Mouse (Mus musculus): ENCODE data around the gene Cfap298. TPM values are rescaled to one million over a fixed set of nuclear protein-coding genes. Genes with fewer than 3 reads are reported as not detected.

Cfap298 gene
- total RNA-seq, 2 experiments from 2014 or later, result 32.3 to 34.8 TPM

GRCm38 (mm10) chr16:90916040-90916481 lies 18.9 kb downstream of the Cfap298 start:
- peak; percentile 76 to 78 for DNase-seq

- DNase-seq, result peak; percentile 57
Measured at GRCm38 (mm10) chr16:90911766-90912165, 23.1 kb downstream of the Cfap298 start.

GRCm38 (mm10) chr16:90910855-90911533 lies 23.9 kb downstream of the Cfap298 start:
- DNase-seq, result no peak

GRCm38 (mm10) chr16:90907250-90907649 lies 27.7 kb downstream of the Cfap298 start:
- no peak for DNase-seq

DNA sequence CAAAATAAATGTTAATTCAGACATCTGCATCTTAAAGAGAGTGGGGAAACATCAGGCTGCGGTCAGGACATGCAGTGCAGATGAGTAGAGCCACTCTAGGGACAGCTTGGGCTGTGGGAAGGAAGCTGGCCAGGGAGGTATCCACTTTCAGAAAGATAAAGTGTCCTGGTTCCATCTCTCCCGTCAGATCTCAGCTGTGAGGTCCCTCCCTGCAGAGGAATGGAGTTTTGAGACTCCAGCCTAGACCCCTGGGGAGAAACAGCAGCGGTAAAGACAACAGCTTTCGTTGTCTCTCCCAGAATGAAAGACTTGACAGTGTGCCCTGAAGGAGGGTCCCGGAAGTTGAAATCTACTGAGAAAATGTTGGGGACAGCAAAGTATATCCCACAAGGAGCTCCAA lies 31.6 kb downstream of the Cfap298 start:
- no peak for DNase-seq

GRCm38 (mm10) chr16:90901364-90901763 lies 33.5 kb downstream of the Cfap298 start:
- DNase-seq, result no peak

DNA sequence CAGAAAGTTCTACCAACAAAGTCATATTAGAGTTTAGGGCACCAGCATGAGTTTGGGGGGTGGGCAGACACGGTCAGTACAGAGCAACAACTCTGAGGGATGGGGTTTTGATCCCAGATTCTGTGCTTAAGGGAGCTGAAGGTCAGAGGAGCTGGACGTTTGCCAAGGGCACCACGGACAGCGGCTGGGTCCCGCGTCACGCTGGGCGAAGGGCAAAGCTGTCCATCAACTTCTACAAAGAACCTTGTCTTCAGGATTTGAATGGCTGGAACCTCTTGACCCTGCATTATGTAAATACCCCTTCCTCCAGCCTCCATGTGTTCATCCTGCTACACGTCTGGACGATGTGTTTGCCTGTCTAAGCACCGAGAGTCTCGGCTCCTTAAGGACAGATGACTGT lies 35.4 kb downstream of the Cfap298 start:
- peak; percentile 85 to 88 for DNase-seq

DNA sequence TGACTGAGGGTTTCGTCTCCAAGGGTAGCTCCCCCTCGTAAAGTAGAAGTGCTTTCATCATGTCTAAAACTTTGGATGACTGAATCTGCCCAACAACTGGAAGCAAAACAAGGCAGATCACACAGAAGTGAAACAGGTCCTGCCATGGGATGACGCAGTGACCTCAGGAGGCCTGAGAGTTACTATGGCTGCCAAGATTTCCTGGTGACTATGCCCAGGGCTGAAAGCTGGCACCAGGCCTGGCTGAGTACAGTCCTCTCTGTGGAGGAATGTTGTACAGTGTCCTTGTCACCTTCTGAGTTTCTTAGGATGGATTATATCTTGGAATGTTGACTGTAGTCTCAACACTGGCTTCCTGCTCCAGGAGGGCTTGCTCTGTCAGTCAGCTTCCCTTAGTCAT lies 37.3 kb downstream of the Cfap298 start:
- peak; percentile 89 to 90 for DNase-seq

- DNase-seq, result no peak
Measured at GRCm38 (mm10) chr16:90893792-90894191, 41.1 kb downstream of the Cfap298 start.

GRCm38 (mm10) chr16:90893019-90893418 lies 41.9 kb downstream of the Cfap298 start:
- DNase-seq, result no peak

DNA sequence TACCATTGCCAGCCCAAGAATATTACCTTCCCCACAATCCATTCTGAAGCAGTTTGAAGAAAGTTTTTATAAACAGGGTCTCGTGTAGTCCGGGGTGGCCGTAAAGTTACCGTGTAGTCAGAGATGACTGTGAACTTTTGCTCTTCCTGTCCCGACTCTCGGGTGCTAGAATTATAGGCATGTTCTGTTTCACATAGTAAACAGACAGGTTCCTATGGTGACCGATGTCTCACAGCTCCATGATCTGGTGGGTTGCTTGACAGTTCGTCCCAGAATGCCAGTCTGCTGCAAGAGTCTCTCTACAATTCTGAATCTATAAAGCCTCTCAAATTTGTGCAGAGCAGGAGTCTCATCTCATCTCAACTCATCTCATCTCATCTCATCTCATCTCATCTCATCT lies 42.8 kb downstream of the Cfap298 start:
- no peak for DNase-seq

DNA sequence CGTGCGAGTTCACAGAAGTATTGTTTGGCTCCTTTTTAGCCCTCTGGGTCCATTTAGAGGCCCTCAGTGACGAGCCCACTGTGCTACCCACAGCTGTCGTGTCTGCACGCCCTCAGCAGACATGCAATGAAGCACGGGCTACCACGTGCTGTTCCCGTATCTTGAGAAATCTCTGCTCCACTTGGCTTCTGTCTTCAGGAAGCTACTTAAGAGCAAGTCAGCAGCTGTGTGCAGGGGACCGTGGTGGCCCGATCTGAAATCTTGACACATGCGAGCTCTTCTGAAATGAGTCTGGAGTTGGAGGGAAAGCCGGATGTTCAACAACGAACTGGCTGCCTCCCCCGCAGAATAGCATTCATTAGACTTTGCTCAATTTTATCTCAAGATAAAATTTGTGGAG lies 43.3 kb downstream of the Cfap298 start:
- DNase-seq, result no peak

GRCm38 (mm10) chr16:90890683-90891082 lies 44.2 kb downstream of the Cfap298 start:
- DNase-seq, result no peak

DNA sequence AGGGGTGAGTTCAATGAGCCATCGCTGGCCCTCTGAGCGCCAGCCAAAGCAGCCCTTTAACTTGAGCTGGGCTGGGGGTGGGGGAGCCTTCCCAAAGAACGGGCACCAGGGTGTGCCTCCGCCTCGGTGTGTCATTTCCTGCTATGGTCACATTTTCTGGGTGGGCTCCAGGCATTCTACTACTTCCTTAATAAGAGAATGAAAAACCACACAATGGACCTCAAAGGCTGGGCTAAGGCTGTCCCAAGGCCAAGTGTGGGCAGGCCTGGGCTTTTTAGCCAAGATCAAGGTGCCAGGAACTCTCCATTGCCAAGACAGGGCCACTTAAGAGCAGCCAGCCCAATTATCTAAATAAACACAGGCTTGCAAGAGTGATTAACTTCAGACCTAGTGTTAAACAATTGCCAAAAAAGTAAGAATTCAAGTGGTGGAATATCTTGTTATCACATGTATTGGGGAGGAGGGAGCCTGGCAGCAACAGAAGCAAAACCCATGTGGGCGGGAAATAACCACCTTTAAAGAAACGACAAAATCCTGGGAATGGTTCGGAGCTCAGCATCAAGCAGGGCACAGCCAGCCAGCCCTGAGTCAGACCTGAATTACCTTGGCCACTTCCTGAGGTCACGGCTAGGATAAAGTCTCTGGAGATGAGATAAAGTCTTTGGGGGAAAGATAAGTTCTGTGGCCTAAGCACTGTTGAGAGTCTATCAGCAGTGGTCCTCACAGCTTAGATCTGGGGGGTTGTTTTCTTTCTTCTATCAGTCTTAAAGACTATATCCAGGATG lies 48.9 kb downstream of the Cfap298 start:
- DNase-seq, result peak; percentile 47 to 56

DNA sequence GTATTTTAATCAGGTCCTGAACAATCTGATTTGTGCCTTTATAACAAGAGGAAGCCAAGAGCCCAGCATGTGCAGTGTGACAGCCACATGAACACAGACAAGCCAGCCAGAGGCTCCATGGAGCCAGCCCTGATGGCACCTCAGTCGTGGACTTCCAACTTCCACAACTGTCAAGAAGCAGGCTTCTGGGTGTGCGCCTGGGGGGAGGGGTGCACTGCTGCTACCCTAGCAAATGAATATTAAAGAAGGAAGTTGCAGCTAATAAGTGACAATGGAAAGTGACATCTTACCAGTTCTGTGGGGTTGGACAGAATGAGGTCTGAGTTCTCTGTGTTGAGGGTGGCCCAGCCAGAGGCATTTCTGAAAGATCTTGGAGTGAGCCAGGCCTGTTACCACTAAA lies 49.6 kb downstream of the Cfap298 start:
- no peak for DNase-seq

- DNase-seq, result peak; percentile 69 to 79
Measured at GRCm38 (mm10) chr16:90882501-90882977, 52.4 kb downstream of the Cfap298 start.

DNA sequence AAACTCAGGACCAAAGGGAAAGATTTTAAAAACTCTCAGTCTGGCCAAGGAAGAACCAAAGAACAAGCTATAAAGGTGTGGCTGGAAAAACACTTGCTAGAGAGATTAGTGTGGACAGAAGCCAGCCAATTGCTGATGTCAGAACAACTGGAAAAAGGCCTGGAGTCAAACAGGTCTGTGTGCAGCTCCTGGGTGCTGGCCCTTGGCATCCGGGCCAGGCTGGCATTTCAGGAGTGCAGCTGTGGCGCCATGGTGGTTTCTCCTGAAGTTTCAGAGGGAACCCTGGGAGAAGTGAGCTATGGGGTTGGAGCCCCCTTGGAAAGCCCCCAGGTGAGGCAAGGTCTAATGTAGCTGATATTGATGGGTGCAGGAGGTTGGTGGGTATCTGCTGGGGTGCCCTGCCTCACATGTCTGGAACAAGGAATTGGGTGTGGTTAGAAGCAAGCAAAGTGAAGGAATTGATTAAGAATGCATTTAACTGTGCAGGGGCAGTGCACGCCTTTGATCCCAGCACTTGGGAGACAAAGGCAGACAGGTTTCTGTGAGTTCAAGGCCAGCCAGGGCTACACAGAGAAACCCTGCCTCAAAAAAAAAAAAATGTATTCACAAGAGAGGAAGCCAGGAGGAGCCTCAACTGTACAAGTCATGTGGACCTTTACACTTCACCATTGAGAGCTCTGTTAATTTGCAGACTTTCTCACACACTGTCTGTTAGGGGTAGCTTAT lies 56.6 kb downstream of the Cfap298 start:
- no peak for DNase-seq

Small RNAs within 50 kb of the gene (microRNA-seq; reads per million reads assigned to microRNA genes)
- gene Gm22933, result not detected

Other genes starting within 250 kb of the Cfap298 start
- gene Mis18a, start 207.7 kb downstream of the Cfap298 start, total RNA-seq (2021), result 1 to 10 TPM; 5.9 to 9.6 TPM
- 100 to 1,000 TPM; 605 to 724 TPM for gene Mrap, start 196.9 kb downstream of the Cfap298 start, total RNA-seq (2021)
- gene Urb1, start 124.7 kb downstream of the Cfap298 start, total RNA-seq (2021), result 10 to 100 TPM; 13.0 to 18.7 TPM
- 1 to 10 TPM; 2.8 to 7.5 TPM for gene Eva1c, start 108.4 kb downstream of the Cfap298 start, total RNA-seq (2021)
- gene Synj1, start 76.2 kb upstream of the Cfap298 start, total RNA-seq (2021), result 10 to 100 TPM; 43.0 to 61.4 TPM
- 10 to 100 TPM; 44.3 to 62.3 TPM for gene Paxbp1, start 109.4 kb upstream of the Cfap298 start, total RNA-seq (2021)
- gene 4932438H23Rik, start 160.0 kb upstream of the Cfap298 start, total RNA-seq (2021), result not detected

All from adrenal gland, postnatal 36 days (tissue).